Mouse (Mus musculus): ENCODE measurements around the gene Gm21983. TPM values are rescaled to one million over a fixed set of nuclear protein-coding genes. Genes with fewer than 3 reads are reported as not detected.

The Gm21983 gene
- polyA plus RNA-seq, 1 experiment from 2014 or later = not detected

GRCm38 (mm10) chr7:27165696-27166095 is 15.2 kb downstream of the Gm21983 start:
- Histone ChIP-seq H3K27me3 (no peaks in the 10 kb centered on the region), H3K9ac (replicated peaks) (peak overlapping the region; percentile 86), H3K27ac (replicated peaks) (peak overlapping the region; percentile 97), H3K36me3 (peaks cover 11% of the 10 kb centered on the region; the same call in 1 of the 2 replicates), H3K4me1 (peaks cover 58% of the 10 kb centered on the region), H3K9me3 (no peaks in the 10 kb centered on the region), H3K4me2 (replicated peaks) (peak overlapping the region; percentile 85), H3K4me3 (peak overlapping the region; percentile 90)
- WGBS = 4% methylated on average over 8 of the region's 8 CpGs
- ATAC-seq (replicated peaks) = 0 out of 2 replicates have a peak, but pooled peaks have one; percentile 5

DNA sequence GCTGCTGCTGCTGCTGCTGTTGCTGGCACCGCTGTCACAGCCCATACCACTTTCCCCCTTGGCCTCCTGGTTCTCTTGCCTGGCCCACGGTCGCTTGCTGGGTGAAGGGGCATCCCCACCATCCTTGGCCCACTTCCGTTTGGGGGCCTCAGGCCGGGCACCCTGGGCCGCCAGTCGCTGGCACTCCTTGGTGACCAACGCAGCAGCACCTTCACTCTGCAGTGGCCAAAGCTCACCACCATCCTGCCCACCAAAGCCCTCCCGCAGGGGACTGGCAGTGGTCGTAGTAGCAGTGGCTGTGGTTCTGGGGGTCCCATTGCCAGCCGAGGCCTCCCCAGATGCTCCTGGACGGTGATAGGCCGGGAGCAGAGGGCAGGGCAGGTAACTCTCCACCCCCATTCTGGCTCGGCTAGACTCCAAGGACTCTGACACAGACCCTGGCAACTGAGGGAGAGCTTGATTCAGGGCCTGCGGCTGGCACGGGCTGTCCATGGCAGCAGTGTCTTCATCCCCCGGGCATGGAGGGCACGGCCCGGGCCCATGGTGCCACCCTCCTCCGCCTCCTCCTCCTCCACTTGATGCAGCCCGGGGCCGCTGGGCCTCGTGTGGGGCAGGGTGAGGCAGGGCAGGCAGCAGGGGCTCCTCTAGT is 15.8 kb downstream of the Gm21983 start:
- WGBS = 74% methylated on average over 23 of the region's 23 CpGs
- H3K27ac ChIP-seq (replicated peaks) = peak overlapping the region; percentile 97
- H3K9me3 ChIP-seq = no peaks in the 10 kb centered on the region
- peak overlapping the region; percentile 85 for H3K4me2 ChIP-seq (replicated peaks)
- H3K9ac ChIP-seq (replicated peaks) = peak overlapping the region; percentile 86
- H3K4me1 ChIP-seq = peaks cover 63% of the 10 kb centered on the region
- 0 out of 2 replicates have a peak, but pooled peaks have one; percentile 5 for ATAC-seq (replicated peaks)
- peak overlapping the region; percentile 90 for H3K4me3 ChIP-seq
- H3K27me3 ChIP-seq = no peaks in the 10 kb centered on the region
- peaks cover 11% of the 10 kb centered on the region; the same call in 1 of the 2 replicates for H3K36me3 ChIP-seq

- peak overlapping the region; percentile 85 for H3K4me2 ChIP-seq (replicated peaks)
- no peak overlapping the region for H3K27ac ChIP-seq (replicated peaks)
- H3K9me3 ChIP-seq = no peaks in the 10 kb centered on the region
- H3K9ac ChIP-seq (replicated peaks) = peak overlapping the region; percentile 86
- WGBS = 83% methylated on average over 33 of the region's 33 CpGs
- no peak for ATAC-seq (replicated peaks)
- H3K4me1 ChIP-seq = peaks cover 70% of the 10 kb centered on the region
- peaks cover 12% of the 10 kb centered on the region; the same call in 1 of the 2 replicates for H3K36me3 ChIP-seq
- no peaks in the 10 kb centered on the region for H3K27me3 ChIP-seq
- H3K4me3 ChIP-seq = peak overlapping the region; percentile 90
Observed at GRCm38 (mm10) chr7:27164112-27164947, 16.6 kb downstream of the Gm21983 start.

GRCm38 (mm10) chr7:27163450-27163805 is 17.5 kb downstream of the Gm21983 start:
- H3K9ac ChIP-seq (replicated peaks) = peak overlapping the region; percentile 7
- WGBS = 86% methylated on average over 5 of the region's 5 CpGs
- peaks cover 70% of the 10 kb centered on the region for H3K4me1 ChIP-seq
- no peaks in the 10 kb centered on the region for H3K27me3 ChIP-seq
- H3K27ac ChIP-seq (replicated peaks) = no peak overlapping the region
- peaks cover 21% of the 10 kb centered on the region for H3K36me3 ChIP-seq
- 0 out of 2 replicates have a peak overlapping the region, but pooled peaks have one; percentile 90 for H3K4me3 ChIP-seq
- H3K4me2 ChIP-seq (replicated peaks) = peak overlapping the region; percentile 85
- ATAC-seq (replicated peaks) = no peak
- no peaks in the 10 kb centered on the region for H3K9me3 ChIP-seq

GRCm38 (mm10) chr7:27162780-27163449 is 18.0 kb downstream of the Gm21983 start:
- peak overlapping the region; percentile 7; the same call in 1 of the 2 replicates for H3K9ac ChIP-seq (replicated peaks)
- H3K27ac ChIP-seq (replicated peaks) = no peak overlapping the region
- no peaks in the 10 kb centered on the region for H3K27me3 ChIP-seq
- H3K4me1 ChIP-seq = peaks cover 70% of the 10 kb centered on the region
- H3K36me3 ChIP-seq = peaks cover 26% of the 10 kb centered on the region
- no peak overlapping the region for H3K4me3 ChIP-seq
- WGBS = 93% methylated on average over 5 of the region's 5 CpGs
- H3K9me3 ChIP-seq = no peaks in the 10 kb centered on the region
- no peak for ATAC-seq (replicated peaks)
- peak overlapping the region; percentile 85 for H3K4me2 ChIP-seq (replicated peaks)

DNA sequence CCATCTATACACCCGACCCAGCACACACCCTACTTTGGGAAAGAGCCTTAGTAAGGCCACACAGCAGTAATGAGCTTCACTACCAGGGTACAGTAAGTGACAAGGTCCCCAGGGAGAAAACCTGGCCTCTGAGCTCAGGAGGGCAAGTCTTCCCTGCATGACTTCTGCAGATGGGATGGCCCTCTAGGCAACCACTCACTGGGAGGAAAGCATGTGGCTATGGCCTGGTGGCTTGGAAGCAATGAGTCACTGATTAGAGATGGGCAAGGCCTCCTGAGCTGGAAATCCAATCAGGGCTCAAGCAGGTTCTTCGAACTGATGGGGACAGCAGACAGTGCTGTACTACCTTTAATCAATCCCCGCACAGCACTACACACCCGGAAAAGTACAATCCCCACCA is 19.1 kb downstream of the Gm21983 start:
- WGBS = 87% methylated on average over 4 of the region's 4 CpGs
- H3K9me3 ChIP-seq = no peaks in the 10 kb centered on the region
- H3K4me3 ChIP-seq = no peak overlapping the region
- no peak overlapping the region for H3K4me2 ChIP-seq (replicated peaks)
- H3K4me1 ChIP-seq = peaks cover 63% of the 10 kb centered on the region
- H3K27ac ChIP-seq (replicated peaks) = no peak overlapping the region
- H3K36me3 ChIP-seq = peaks cover 34% of the 10 kb centered on the region
- ATAC-seq (replicated peaks) = no peak
- no peak overlapping the region for H3K9ac ChIP-seq (replicated peaks)
- no peaks in the 10 kb centered on the region for H3K27me3 ChIP-seq

DNA sequence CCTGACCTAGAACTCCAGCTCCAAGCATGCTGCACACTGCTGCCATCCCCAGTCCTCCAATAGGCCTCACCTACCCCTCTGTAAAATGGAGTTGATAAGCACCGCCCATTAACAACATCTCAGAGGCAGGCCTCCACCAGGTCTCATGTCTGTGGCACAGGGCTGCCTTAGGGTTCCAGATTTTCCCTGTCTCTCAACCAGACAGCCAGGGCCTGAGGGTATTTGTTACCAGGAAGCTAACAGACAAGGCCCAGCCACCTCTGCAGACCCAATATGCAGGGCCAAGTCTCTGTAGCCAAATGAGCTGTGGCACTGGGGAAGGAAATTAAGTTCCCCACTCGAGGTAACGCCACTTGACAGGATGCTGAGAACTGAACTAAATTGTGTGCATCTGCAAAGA is 20.0 kb downstream of the Gm21983 start:
- peaks cover 63% of the 10 kb centered on the region for H3K4me1 ChIP-seq
- peaks cover 34% of the 10 kb centered on the region for H3K36me3 ChIP-seq
- H3K9me3 ChIP-seq = no peaks in the 10 kb centered on the region
- no peak overlapping the region; the same call in 1 of the 2 replicates for H3K9ac ChIP-seq (replicated peaks)
- 88% methylated on average over 3 of the region's 3 CpGs for WGBS
- H3K4me3 ChIP-seq = no peak overlapping the region
- no peak overlapping the region for H3K27ac ChIP-seq (replicated peaks)
- no peak overlapping the region for H3K4me2 ChIP-seq (replicated peaks)
- no peak for ATAC-seq (replicated peaks)
- H3K27me3 ChIP-seq = no peaks in the 10 kb centered on the region

- Histone ChIP-seq H3K4me2 (replicated peaks) (0 out of 2 replicates have a peak overlapping the region, but pooled peaks have one; percentile 1), H3K27ac (replicated peaks) (no peak overlapping the region; the same call in 1 of the 2 replicates)
Observed at GRCm38 (mm10) chr7:27159882-27160281, 21.0 kb downstream of the Gm21983 start.

DNA sequence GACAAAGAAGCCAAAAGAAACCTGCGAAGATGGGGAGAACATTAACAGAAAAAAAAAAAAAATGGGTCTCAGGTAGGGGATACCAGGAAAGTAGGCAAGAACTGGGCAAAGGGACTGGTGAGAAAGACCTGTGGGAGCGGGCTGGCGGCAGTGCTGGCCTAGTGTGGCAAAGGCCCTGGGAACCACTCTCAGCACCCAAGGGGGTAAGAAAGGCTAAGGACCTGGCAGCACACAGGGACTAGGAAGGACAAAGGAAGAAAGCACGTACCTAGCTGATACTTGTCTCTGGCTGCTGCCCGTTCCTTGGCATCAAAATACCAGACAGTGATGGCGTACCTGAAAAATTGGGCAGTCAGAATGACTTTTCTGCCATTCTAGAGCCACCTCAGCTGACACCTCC is 21.6 kb downstream of the Gm21983 start:
- Histone ChIP-seq H3K4me1 (peaks cover 48% of the 10 kb centered on the region), H3K27ac (replicated peaks) (no peak overlapping the region), H3K4me2 (replicated peaks) (no peak overlapping the region), H3K4me3 (no peak overlapping the region), H3K27me3 (no peaks in the 10 kb centered on the region), H3K36me3 (peaks cover 31% of the 10 kb centered on the region), H3K9me3 (no peaks in the 10 kb centered on the region), H3K9ac (replicated peaks) (no peak overlapping the region)
- WGBS = 96% methylated on average over 6 of the region's 6 CpGs
- ATAC-seq (replicated peaks) = no peak

More at GRCm38 (mm10) chr7:27159882-27160281, 21.0 kb downstream of the Gm21983 start:
- no peak overlapping the region for H3K4me3 ChIP-seq
- WGBS = 15% methylated on average over 8 of the region's 8 CpGs
- peaks cover 54% of the 10 kb centered on the region for H3K4me1 ChIP-seq
- no peaks in the 10 kb centered on the region for H3K9me3 ChIP-seq
- peak; percentile 91 for ATAC-seq (replicated peaks)
- no peak overlapping the region for H3K9ac ChIP-seq (replicated peaks)
- peaks cover 34% of the 10 kb centered on the region for H3K36me3 ChIP-seq
- H3K27me3 ChIP-seq = no peaks in the 10 kb centered on the region

- Histone ChIP-seq H3K9ac (replicated peaks) (no peak overlapping the region), H3K36me3 (peaks cover 31% of the 10 kb centered on the region)
Observed at GRCm38 (mm10) chr7:27158171-27158570, 22.7 kb downstream of the Gm21983 start.

DNA sequence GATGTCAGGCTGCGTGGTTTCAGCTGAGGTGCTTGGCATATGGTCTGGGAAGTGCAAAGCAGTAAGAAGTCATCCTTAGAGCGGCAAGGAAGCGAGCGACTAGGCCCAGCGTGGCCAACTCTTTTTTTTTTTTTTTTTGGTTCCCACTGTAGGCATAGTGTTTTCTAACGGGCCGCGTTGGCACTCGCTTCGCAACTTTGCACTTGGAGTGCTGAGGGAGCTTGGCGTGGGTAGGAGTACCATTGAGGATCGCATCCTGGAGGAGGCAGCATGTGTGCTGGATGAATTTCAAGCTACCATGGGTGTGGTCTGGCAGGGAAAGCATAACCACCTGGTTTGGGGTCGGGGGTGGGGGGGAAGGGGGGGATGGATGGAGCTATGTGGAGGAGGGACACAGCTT is 24.9 kb downstream of the Gm21983 start:
- no peak for ATAC-seq (replicated peaks)
- H3K36me3 ChIP-seq = peaks cover 26% of the 10 kb centered on the region
- peaks cover 16% of the 10 kb centered on the region for H3K4me1 ChIP-seq
- H3K27ac ChIP-seq (replicated peaks) = no peak overlapping the region
- WGBS = 81% methylated on average over 12 of the region's 13 CpGs
- H3K9me3 ChIP-seq = no peaks in the 10 kb centered on the region
- no peak overlapping the region for H3K4me2 ChIP-seq (replicated peaks)
- H3K4me3 ChIP-seq = no peak overlapping the region
- H3K9ac ChIP-seq (replicated peaks) = no peak overlapping the region
- H3K27me3 ChIP-seq = no peaks in the 10 kb centered on the region

More at GRCm38 (mm10) chr7:27158171-27158570, 22.7 kb downstream of the Gm21983 start:
- H3K9me3 ChIP-seq = no peaks in the 10 kb centered on the region
- H3K4me2 ChIP-seq (replicated peaks) = no peak overlapping the region
- H3K27ac ChIP-seq (replicated peaks) = no peak overlapping the region
- no peaks in the 10 kb centered on the region for H3K27me3 ChIP-seq
- 93% methylated on average over 9 of the region's 9 CpGs for WGBS
- no peak overlapping the region for H3K4me3 ChIP-seq
- no peak for ATAC-seq (replicated peaks)
- peaks cover 37% of the 10 kb centered on the region for H3K4me1 ChIP-seq
